Mouse (Mus musculus) adrenal gland, postnatal 14 days (tissue): ENCODE data around the gene Rassf3. TPM values are rescaled to one million over a fixed set of nuclear protein-coding genes. Genes with fewer than 3 reads are reported as not detected.

Experiments
- DNase-seq: peaks from one replicate; pipeline ENCODE4 v3.0.0; 2021; ENCODE audit warnings: mixed read lengths
- total RNA-seq: library from RNA; stranded (reverse); gene quantifications from 2 replicates; pipeline ENCODE4 v1.2.3, GENCODE M21; 2021

Rassf3 gene
- total RNA-seq, 1 experiment from 2014 or later: 40.1 TPM

DNA sequence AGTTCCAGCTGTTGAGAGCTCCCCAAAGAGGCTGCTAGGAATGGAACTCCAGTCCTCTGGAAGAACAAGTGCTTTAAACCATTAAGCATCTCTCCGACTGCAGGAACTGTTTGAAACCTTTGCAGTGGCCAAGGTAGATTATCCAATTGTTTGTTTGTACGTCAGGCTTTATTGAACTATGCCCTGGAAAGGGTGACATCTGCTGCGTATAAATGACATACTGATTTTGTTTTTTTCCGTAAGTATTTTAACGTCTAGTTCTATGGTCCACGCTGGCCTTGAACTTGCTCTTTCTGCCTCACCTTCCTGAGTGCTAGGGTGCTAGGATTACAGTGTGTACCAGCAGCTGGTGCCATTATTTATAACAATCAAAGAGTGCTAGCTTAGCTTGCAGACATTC, 13.8 kb upstream of the Rassf3 start:
- no peak for DNase-seq

DNA sequence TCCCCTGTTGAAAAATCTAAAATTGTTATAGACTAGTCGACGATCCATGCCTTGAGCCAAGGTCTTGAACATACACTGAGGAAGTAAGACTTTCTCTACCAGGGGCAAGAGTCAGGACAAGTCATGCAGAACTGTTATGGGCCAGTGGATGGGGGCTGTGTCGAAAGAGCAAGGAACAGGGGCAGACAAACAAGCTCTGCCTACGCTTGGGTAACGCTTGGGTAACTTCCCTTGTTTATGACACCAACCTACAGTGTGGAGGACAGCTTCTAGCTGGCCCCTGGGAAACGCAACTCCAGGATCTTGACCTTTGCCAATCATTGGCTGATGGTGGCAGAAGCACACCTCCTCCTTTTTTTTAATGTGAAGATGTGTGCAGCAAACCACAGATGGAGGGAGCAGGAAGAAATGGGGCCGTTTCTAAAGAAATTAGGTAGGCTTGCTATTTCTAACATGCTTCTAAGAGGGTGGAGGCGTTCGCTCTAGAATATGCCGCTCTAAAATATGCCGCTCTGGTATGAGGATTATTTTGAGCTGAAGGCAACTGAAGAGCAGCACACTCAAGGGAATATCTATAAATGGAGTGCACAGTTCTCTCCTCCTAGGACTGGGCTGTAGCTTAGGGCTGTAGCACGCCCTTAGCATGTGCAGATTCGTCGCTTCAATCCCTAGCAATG, 12.6 kb upstream of the Rassf3 start:
- DNase-seq: peak; percentile 36

DNA sequence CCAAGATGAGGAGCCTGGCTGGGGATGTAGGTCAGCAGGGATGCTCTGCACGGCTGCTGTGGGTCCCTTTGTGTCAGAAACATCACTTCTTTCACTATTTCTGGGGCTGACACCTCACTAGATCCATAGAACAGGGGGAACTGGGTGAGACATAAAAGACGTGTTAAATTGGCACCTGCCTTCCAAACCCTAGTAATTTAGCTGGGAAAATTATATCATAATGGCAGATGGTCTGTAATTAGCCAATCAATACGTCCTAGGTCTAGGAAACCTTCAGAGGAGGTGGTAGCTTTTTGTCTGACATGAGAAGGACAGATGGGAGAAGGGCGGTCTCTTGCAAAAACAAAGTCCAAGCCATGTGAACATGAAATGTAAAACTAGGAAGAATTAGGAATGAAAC, 11.6 kb upstream of the Rassf3 start:
- no peak for DNase-seq

DNA sequence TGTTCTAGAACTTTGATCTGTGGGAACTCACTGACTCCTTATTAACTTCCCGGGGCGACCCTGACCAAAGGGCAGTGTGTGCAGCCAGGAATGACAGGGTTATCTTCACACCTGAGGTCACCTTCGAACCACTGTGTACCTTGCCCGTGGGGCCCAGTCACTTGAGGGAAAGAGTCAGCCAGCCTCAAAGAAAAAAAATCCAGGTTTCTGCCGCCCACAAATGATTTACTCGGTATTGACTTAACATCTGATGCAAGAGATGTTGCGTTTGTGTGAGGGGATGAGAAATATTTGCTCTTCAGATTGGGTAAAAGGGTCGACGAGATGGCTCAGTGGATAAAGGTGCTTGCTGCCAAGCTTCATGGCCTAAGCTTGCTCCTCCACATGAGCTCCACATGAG, 10.2 kb upstream of the Rassf3 start:
- DNase-seq: no peak

DNA sequence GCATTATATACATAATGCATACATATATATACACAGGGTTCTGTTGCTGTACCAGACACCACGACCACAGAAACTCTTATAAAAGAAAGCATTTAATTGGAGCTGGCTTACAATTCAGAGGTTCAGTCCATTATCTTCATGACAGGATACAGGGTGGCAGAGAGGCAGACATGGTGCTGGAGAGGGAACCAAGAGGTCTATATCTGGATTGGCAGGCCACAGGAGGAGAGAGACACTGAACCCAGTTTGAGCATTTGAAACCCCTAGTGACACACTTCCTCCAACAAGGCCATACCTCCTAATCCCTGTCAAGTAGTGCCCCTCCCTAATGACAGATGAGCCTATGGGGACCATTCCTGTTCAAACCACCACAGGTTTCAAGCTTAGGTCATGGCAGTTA, 7.2 kb upstream of the Rassf3 start:
- no peak for DNase-seq

DNA sequence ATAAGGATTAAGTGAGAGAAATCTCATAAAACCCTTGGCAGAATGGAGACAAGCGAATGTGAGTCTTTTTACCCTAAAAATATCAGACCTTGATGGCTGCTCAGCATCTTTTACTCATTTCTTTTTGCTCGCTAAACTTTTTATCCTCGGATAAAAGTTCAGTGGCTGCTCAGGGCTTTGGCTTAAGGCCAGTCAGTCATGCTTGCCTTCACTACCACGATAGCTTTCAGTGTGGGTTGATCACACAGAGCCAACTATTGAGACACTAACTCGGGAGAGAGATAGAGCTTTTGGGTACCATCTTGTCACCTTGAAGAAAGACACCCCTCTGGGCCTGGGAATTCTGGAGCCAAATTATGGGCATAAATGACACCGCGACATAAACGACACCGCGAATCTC, 5.0 kb upstream of the Rassf3 start:
- no peak for DNase-seq

DNA sequence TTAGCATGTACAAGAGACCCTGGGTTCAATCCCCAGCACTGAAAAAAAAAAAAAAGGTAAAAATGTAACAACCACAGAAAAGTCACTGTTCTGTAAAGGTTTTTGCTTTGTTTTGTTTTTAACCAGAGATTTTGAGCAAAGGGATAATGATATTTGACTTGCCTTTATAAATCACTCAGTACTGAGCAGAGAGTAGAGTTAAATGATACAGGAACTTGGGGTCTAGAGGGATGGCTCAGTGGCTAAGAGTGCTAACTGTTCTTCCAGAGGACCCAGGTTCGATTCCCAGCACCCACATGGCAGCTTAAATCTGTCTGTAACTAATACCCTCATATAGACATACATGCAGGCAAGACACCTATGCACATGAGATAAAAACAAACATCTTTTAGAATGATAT, 3.8 kb upstream of the Rassf3 start:
- DNase-seq: no peak

DNA sequence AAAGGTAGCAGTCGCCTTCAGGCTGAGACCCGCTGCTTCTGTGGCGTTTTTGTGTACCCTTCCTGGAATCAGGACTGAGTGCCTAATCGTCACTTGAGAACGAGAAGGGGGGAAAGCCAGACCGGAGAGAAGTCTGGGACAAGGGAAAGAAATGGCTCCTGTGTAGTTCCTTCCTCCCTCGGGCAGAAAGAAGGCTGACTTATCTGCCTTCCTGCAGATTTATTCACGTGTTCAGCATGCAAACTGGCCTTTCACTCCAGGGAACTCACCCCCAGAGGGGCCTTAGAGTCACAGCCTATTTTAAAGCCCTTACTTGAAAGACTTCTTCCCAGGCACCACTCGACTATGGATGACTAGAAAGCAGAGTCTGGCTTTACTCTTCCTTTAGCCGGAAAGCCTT, 1.3 kb upstream of the Rassf3 start:
- DNase-seq: no peak

DNA sequence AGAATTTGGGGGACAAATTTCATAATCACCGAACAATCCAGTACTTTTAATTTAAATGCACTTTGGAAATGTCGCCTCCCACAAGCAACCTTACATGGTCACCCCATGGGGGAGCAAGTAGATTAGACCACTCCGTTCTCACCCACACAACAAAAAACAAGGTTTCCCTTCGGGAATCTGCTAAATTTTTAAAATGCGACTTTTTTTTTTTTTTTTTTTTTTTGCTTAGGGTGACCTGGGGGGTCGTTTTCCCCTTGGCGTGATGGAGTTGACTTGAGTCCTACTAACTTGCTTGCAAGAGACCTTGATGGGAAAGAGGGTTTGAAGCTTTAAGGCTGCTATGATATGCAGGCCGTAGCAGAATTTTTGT, 806 bp upstream of the Rassf3 start:
- no peak for DNase-seq

DNA sequence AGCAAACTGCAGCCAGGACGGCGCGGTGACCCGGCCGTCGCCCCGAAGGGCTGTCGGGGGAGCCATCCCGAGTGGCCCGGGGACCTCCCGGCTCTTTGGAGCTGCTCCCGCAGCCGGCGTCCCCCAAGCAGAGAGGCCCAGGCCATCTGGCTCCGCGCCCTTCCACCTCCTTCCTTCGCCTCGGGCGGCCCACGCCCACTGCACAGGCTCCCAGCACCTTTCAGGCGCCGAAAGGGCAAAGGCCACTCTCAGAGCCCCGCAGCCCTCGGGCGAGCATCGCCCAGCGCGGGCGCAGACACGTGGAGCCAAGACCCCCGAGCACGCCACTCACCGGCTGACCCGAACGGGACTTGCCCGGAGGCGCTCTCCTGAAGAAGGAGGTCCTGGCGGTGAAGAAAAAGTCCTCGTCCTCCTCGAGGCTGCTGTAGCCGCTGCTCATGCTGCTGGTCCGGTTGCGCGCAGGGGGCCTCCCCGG, 438 bp downstream of the Rassf3 start:
- peak; percentile 74 for DNase-seq

DNA sequence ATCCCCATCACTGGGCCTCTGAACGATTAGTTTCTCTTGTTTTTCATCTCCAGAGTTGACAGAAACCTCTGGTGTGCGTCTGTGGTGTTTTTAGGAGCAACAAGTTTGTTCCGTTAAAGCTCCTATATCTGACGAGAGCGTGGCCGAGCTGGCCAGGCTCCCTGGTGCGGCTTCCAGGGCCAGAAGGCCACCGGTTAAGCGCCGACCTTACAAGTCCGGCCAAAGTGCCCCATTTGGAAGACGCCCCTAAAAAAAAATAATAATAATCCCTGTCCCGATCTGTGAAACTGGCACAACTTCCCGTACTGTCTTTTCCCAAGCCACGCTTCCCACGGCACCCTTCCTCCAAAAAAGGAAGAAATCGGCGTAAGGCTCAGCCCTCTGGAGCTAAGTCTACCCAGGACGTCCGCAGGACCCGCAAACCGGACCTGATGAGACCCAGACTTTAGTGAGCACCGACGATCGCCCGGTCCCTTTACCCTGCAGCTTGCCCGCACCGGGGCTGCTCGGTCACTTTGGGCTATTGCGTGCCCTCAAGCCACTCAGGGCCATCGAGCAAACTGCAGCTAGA, 961 bp downstream of the Rassf3 start:
- DNase-seq: peak; percentile 44

DNA sequence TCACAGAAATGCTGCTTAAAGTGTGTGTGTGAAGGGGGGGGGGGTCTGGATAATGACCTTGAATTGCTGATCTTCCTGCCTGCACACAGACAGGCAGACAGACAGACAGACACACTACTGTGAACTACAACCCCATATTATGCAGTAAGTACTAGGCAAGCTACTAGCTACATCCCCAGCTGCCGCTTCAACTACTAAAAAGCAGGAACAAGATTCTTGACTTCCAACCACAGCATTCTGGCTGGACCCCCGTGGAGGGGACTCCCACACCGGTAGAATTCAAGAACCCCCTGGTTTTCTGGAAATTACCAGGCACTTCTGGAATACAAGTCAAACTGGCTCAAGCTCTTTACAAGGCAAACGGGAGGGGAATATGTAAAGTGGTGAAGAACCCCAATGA, 1.9 kb downstream of the Rassf3 start:
- DNase-seq: no peak

DNA sequence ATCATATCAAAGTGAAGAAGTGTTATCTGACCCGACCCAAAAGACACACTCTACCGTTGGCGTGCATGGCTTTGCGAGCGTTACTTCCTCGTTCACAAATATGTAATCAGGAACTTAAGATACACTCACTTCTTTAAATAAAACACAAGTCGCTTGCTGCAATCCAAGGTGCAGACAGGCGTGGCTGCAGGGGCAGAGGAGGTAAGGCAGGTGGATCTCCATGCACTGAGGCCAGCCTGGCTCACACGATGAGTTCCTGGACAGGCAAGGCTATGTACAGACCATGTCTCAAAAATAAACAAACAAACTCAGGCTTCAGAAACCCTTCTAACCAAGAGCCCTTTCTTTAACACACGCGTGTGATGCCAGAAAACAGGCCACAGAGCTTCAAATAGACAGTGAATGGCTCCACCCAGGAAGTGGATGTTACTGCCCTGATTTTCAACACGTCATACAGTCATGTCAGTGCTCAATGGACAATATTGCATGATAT, 2.4 kb downstream of the Rassf3 start:
- no peak for DNase-seq

DNA sequence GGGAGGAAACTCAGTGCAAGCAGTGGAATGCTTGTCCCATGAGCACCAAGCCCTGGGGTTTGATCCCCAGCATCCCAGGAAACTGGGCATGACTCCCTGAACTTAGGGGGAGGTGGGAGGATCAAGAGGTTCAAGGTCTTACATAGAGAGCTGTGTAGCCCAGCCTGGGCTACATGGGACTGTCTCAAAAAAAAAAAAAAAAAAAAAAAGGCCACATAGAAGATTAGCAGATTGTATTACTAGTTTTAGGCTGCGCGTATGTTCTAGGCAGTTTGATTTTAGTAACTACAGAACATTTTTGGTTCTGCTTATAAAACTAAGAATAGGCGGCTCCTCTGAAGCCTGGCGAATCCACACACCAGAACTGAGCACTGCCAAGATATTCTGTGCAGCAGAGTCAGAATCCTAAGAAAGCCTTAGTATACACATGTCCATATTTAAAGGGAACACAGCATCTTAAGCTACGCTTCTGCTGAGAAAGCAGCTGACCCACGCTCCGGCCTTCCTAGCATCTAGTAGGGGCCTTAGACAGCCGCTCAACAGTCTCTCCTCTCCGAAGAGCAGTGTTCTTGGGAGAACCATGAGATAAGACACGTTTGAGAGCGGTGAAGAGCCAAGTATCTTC, 3.4 kb downstream of the Rassf3 start:
- DNase-seq: no peak

DNA sequence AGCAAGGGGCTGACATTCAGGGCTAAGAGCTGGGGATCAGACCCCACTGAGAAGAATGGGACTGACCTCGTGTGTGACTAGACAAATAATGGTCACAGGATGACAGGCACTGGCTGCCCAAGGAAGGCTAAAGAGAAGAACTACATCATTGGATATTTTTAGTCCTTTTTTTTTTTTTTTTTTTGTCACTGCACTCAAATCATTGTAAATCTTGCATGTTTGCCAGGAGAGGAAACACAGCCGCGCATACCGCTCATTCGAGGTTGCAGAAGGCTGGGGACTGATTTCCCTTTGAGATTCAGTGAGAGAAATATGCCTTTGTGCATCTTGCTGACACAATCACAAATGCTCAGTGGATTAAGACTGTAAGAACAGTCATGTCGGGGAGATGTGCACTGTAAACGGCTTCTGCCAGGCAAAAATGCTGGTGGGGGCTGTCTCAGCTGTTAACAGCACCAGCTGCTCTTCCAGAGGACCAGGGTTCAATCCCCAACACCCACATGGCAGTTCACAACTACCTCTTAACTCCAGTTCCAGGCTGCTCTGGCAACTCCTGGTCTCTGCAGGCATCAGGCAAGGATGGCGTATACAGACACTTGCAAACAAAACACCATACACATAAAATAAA, 4.5 kb downstream of the Rassf3 start:
- peak; percentile 62 for DNase-seq

DNA sequence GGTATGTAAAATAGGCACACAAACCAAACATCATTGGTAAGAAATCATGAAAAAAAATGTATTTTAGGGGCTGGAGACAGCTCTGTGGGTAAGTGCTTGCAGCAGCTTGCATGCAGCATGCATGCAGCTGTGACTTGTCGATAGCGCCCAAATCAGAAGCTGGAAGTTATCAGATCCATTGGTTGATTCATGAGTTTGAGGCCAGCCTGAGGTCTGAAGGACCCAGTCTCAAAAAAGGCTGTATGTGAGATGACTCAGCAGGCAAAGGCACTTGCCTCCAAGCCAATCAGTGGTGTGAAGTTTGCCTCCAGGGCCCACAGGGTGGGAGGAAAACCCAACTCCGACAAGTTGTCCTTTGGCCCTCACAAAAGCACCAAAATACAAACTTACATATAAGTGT, 6.5 kb downstream of the Rassf3 start:
- no peak for DNase-seq

DNA sequence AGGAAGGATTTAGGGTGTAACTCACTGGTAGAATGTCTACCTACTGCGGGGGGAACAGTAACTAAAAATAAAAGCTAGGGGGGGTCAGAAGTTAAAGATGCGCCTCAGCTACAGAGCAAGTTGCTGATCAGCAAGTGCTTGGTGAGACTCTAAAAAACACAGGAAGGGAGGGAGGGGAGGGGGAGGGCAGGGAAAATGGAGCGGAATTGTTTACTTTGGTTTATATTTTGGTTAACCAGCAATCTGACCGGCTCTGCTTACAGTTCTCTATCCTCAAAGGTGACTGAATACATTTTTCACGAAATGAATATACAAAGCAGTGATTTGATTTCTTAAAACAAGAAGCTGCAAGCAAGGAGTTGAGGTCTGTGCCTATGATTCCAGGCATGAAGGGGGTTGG, 7.2 kb downstream of the Rassf3 start:
- DNase-seq: no peak

DNA sequence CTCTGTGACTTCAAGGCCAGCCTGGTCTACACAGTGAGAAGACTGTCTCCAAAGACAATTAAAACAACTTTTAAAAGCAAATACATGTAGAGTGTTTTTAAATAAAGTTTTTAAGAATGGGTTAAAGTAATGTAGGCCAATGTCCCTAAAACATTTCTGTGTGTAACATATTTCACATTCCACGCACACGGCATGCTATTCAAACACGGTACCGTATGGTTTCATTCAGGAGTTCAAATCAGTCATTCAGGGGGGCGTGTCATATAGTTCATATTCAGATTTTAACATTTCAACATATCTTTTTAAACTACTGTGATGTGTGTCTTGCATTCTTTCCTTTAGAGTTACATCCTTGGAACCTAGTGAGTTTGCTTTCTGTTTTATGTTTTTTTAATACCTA, 7.9 kb downstream of the Rassf3 start:
- DNase-seq: no peak

DNA sequence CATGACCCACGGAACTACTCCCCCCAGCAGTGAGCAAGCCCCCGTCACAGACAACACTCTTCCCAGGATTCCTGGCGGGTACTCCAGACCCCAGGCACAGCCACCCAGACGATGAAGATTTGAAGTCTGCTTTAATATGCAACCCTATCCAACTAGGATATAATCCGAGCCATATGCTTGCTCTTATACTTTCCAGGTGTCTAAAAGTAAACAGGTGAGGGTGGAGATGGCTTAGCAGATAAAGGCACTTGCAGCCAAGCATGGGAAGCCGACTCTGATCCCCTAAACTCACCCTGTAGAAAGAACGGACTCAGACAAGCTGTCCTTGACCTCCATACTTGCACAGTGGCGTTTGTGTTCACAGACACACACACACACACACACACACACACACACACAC, 8.4 kb downstream of the Rassf3 start:
- DNase-seq: no peak

DNA sequence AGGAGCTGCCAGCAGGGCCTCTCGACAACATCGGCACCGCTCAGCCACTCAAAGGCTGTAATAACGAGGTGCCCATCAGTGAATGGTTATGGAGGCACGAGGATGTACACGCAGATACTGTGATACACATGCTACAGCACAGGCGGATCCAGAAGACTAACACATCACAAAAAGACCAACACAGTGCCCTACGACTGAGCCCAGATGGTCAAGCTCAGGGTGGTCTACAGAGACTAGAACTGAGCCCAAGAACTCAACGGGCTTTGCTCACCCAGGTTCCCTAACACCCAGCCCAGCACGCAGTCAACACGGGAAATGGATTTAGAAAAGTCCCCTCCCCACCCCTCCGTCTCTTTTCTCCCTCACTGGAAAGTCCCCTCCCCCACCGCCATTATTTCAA, 9.1 kb downstream of the Rassf3 start:
- DNase-seq: no peak

DNA sequence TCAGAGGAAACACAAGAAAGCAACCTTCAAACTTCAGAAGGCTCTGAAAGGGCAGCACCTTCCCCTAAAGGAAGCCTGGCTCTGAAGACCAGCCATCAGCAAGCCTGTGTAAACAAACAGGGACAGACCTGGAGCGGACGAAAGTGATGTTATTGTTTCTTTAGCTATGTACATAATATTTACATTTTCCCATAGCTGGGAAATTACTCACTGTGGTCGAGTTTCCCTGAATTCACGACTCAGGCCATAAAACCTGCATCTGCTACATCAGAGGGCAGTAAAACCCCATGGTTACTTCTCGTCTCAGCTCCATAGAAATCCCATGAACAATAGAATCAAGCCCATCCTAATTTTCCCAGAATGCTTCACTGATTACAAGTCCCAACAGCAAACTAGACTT, 11.1 kb downstream of the Rassf3 start:
- DNase-seq: no peak

DNA sequence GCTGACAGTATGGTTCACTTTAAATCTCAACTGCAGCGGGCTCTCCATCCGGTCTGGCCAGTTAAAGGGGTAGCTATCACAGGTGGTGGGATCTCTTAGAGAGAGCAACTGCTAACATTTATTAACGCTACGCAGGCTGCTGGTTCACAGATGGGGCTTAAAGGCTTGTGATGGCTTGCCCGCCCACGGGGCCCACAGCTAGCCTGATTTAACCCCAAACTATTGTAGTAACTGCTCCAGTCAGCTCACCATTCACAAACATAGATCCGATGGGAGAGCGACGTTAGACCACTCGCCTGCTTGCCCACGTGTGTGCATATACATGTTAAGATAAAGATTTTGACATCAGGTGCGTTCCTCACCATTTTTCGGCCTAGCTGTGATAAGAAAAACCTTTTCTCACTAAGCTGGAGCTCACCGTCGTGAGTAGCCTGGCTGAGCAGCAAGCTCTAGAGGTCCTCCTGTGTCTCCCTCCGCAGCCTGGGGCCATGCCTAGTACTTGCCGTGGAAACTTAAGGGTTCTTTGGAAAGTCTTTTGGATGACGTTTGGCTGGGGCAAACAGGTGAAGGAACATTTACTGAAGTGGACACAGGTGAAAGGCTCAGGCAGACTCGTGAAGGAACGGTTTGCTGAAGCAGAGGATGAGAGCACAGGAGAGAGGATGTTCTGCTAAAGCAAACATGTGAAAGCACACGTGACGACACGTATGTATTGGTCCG, 13.8 kb downstream of the Rassf3 start:
- DNase-seq: no peak
